Mouse (Mus musculus) leukemia stem cell, adult 10-12 weeks (primary cell): ENCODE data around the gene Lrba. TPM values are rescaled to one million over a fixed set of nuclear protein-coding genes. Genes with fewer than 3 reads are reported as not detected.

Source experiments
- polyA plus RNA-seq: library from polyadenylated mRNA; stranded (reverse); fragments of >175 nt; gene quantifications from 2 replicates; pipeline ENCODE4 v1.2.3, GENCODE M21; 2012; ENCODE audit warnings: low replicate concordance

Lrba gene
- 4.4 and 19.1 TPM in 2 replicates for polyA plus RNA-seq

DNA sequence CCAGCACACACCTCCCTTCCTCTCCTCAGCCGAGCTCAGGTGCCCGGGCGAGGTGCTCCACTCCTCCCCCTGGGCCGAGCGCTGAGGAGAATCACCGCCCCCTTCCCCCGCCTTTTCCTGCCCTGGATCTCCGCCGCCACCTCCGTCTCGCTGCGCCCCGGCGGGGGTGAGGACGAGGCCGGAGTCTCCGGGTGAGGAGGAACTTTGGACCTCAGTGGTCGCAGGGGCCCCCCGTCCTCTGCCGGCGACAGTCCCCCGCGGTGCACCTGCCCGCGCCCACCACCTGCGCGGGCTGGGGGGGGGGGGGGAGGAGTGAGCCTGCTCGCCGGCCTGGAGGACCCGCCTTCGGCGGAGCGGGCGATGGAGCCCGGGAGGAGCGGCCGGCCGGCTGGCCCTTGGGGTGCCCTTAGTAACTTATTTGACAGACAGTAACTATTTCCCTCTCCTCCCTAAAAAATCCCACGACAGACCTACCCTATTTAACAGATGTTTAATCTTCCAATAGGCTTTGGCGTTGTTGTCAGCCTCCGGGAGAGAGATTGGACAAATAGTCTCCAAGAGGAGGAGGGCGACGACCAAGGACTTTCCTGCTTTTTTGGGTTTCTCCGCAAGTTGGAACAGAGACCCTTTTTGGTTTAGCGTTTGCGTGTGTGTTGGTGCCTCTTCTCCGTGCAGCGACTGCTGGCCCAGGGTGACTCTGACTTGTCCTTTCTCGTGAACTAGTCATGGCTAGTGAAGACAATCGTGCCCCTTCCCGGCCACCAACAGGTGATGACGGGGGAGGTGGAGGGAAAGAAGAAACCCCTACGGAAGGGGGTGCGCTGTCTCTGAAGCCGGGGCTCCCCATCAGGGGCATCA is at the start of gene Lrba:
Gene Lrba (plus strand): TSS at position 117 of the 858 bp plus-strand sequence.

DNA sequence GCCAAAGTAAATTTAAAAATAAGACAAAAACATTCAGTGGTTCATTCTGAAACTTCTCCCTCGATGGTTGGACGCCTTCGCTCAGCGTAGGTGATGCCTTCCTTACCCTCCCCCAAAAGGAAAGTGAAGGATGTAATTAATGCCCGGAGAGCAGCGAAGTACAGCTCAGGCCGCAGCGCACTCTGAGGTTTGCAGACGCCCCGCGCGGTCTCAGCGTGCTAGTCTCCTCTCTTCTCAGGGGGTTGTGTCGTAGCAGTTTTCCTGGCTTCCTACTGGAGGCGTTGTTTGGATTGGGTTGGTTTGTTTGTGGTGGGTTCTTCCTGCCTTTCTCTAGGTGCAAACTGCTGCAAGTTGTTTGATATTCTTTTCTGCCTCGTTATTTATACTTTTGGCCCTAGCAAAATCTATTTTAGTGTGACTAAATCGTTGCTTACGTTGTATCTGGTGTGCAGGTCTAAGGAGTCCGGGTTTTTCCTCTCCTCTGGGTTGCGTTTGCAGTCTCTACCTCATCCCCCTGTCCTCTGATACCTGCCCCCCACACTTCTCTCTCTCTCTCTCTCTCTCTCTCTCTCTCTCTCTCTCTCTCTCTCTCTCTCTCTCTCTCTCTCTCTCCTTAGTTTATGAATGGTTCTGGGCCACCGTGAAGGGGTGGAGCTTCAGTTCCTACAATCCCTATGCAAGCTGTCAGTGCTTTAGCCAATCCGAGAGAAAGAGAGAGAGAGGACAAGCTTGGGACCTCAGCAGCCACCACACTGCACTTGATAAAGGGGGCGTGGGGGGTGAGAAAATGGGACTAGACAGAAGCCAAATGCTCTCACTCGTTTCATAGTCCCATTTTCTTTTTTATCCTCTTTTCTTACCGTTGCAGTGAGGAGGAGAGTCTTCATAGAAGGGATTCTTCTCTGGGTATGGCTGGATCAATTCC is 323.9 kb downstream of the Lrba start, which contains the start of gene Mab21l2:
Gene Mab21l2 (minus strand): TSS at position 539 of the 925 bp plus-strand sequence.

Other genes starting within 250 kb of the Lrba start
- not detected in 2 replicates for gene Prss48, start 222.2 kb upstream of the Lrba start, polyA plus RNA-seq
- 10.1 and 89.0 TPM in 2 replicates for gene Rps3a1, start 82.0 kb upstream of the Lrba start, polyA plus RNA-seq